Mouse (Mus musculus): ENCODE results near the gene Phyhd1. TPM values are rescaled to one million over a fixed set of nuclear protein-coding genes. Genes with fewer than 3 reads are reported as not detected.

Phyhd1 gene
- total RNA-seq, 2 experiments from 2014 or later = 0.35 to 2.8 TPM

GRCm38 (mm10) chr2:30255631-30256395, 10.2 kb upstream of the Phyhd1 start:
- ATAC-seq (replicated peaks; ENCODE audit: poor library complexity) = no peak

GRCm38 (mm10) chr2:30256616-30257350, 9.2 kb upstream of the Phyhd1 start:
- ATAC-seq (replicated peaks; ENCODE audit: poor library complexity) = no peak

GRCm38 (mm10) chr2:30257699-30258460, 8.1 kb upstream of the Phyhd1 start:
- ATAC-seq (replicated peaks; ENCODE audit: poor library complexity) = peak; percentile 67

GRCm38 (mm10) chr2:30258600-30258999, 7.4 kb upstream of the Phyhd1 start:
- ATAC-seq (replicated peaks; ENCODE audit: poor library complexity) = no peak

GRCm38 (mm10) chr2:30259131-30260064, 6.6 kb upstream of the Phyhd1 start:
- ATAC-seq (replicated peaks; ENCODE audit: poor library complexity) = no peak

- no peak for ATAC-seq (replicated peaks; ENCODE audit: poor library complexity)
These were observed 4.8 kb upstream of the Phyhd1 start for GRCm38 (mm10) chr2:30261064-30261736.

- ATAC-seq (replicated peaks; ENCODE audit: poor library complexity) = no peak
These were observed 3.8 kb upstream of the Phyhd1 start for GRCm38 (mm10) chr2:30261921-30262839.

- no peak for ATAC-seq (replicated peaks; ENCODE audit: poor library complexity)
These were observed 3.1 kb upstream of the Phyhd1 start for GRCm38 (mm10) chr2:30262840-30263441.

GRCm38 (mm10) chr2:30263811-30264210, 2.2 kb upstream of the Phyhd1 start:
- ATAC-seq (replicated peaks; ENCODE audit: poor library complexity) = no peak

GRCm38 (mm10) chr2:30264671-30265519, 1.1 kb upstream of the Phyhd1 start:
- no peak for ATAC-seq (replicated peaks; ENCODE audit: poor library complexity)

- ATAC-seq (replicated peaks; ENCODE audit: poor library complexity) = 0 out of 2 replicates have a peak, but pooled peaks have one; percentile 35
These were observed 464 bp downstream of the Phyhd1 start for GRCm38 (mm10) chr2:30266392-30266941.

- no peak for ATAC-seq (replicated peaks; ENCODE audit: poor library complexity)
These were observed 1.5 kb downstream of the Phyhd1 start for GRCm38 (mm10) chr2:30267466-30267865.

- ATAC-seq (replicated peaks; ENCODE audit: poor library complexity) = no peak
These were observed 2.4 kb downstream of the Phyhd1 start for GRCm38 (mm10) chr2:30268371-30268770.

GRCm38 (mm10) chr2:30269241-30269990, 3.4 kb downstream of the Phyhd1 start:
- no peak for ATAC-seq (replicated peaks; ENCODE audit: poor library complexity)

GRCm38 (mm10) chr2:30270134-30270533, 4.1 kb downstream of the Phyhd1 start:
- ATAC-seq (replicated peaks; ENCODE audit: poor library complexity) = peak; percentile 87

- ATAC-seq (replicated peaks; ENCODE audit: poor library complexity) = no peak
These were observed 14.7 kb downstream of the Phyhd1 start, which contains the start of gene Gm28038 for GRCm38 (mm10) chr2:30280743-30281142. Gm28038 (plus strand) TSS chr2:30281043.

All from megakaryocyte progenitor cell, adult 5-6 weeks (primary cell).